Mouse (Mus musculus): Measurements from ENCODE around the gene Prdm5. TPM values are rescaled to one million over a fixed set of nuclear protein-coding genes. Genes with fewer than 3 reads are reported as not detected.

The Prdm5 gene
- polyA plus RNA-seq, 2 experiments: 26.0 to 26.4 TPM

GRCm38 (mm10) chr6:65828656-65829055 is 49.9 kb downstream of the Prdm5 start:
- no peak for ATAC-seq (ENCODE audit: low FRiP score, low read depth)

GRCm38 (mm10) chr6:65831443-65831842 is 52.7 kb downstream of the Prdm5 start:
- H3K9me3 ChIP-seq (ENCODE audit: control insufficient read depth, low read length): no peaks in the 10 kb centered on the region
- no peaks in the 10 kb centered on the region; the same call in 1 of the 2 replicates for H3K4me1 ChIP-seq (ENCODE audit: control insufficient read depth, insufficient read depth, low read length)
- H3K4me3 ChIP-seq (replicated peaks; ENCODE audit: low read length): no peak overlapping the region
- H3K9ac ChIP-seq (ENCODE audit: low read depth, low read length, severe bottlenecking): no peak overlapping the region
- H3K27ac ChIP-seq (replicated peaks; ENCODE audit: low read depth, low read length): no peak overlapping the region
- no peaks in the 10 kb centered on the region for H3K27me3 ChIP-seq (ENCODE audit: control insufficient read depth, insufficient read depth, low read length)
- no peak for TF ChIP-seq POLR2A (IDR thresholded peaks at IDR 0.05; ENCODE audit: borderline replicate concordance, extremely low read depth, insufficient read depth, insufficient read length)
- peaks cover 3% of the 10 kb centered on the region for H3K36me3 ChIP-seq (ENCODE audit: control insufficient read depth, insufficient read depth, low read length)
- ATAC-seq (ENCODE audit: low FRiP score, low read depth) (0 out of 2 replicates have a peak, but pooled peaks have one; percentile 4), DNase-seq (ENCODE audit: low spot score) (peak; percentile 22)
- WGBS: 43% methylated on average over 5 of the region's 5 CpGs
- no peak overlapping the region for H3K4me2 ChIP-seq (replicated peaks; ENCODE audit: low read depth, low read length, severe bottlenecking)

More at GRCm38 (mm10) chr6:65828656-65829055, 49.9 kb downstream of the Prdm5 start:
- Histone ChIP-seq H3K9me3 (ENCODE audit: control insufficient read depth, low read length) (no peaks in the 10 kb centered on the region), H3K36me3 (ENCODE audit: control insufficient read depth, insufficient read depth, low read length) (no peaks in the 10 kb centered on the region; the same call in none of the 2 replicates), H3K27ac (replicated peaks; ENCODE audit: low read depth, low read length) (no peak overlapping the region), H3K4me1 (ENCODE audit: control insufficient read depth, insufficient read depth, low read length) (no peaks in the 10 kb centered on the region; the same call in 1 of the 2 replicates), H3K9ac (ENCODE audit: low read depth, low read length, severe bottlenecking) (no peak overlapping the region), H3K27me3 (ENCODE audit: control insufficient read depth, insufficient read depth, low read length) (no peaks in the 10 kb centered on the region), H3K4me3 (replicated peaks; ENCODE audit: low read length) (no peak overlapping the region), H3K4me2 (replicated peaks; ENCODE audit: low read depth, low read length, severe bottlenecking) (no peak overlapping the region)
- WGBS: 73% methylated on average over 1 of the region's 1 CpGs
- no peak for TF ChIP-seq POLR2A (IDR thresholded peaks at IDR 0.05; ENCODE audit: borderline replicate concordance, extremely low read depth, insufficient read depth, insufficient read length)
- DNase-seq (ENCODE audit: low spot score): no peak

- no peak overlapping the region for H3K27ac ChIP-seq (replicated peaks; ENCODE audit: low read depth, low read length)
- H3K4me2 ChIP-seq (replicated peaks; ENCODE audit: low read depth, low read length, severe bottlenecking): no peak overlapping the region
- no peak overlapping the region for H3K4me3 ChIP-seq (replicated peaks; ENCODE audit: low read length)
- 0 out of 2 replicates have a peak, but pooled peaks have one; percentile 19 for ATAC-seq (ENCODE audit: low FRiP score, low read depth)
- H3K27me3 ChIP-seq (ENCODE audit: control insufficient read depth, insufficient read depth, low read length): no peaks in the 10 kb centered on the region
- H3K9me3 ChIP-seq (ENCODE audit: control insufficient read depth, low read length): peaks cover 5% of the 10 kb centered on the region; the same call in 1 of the 2 replicates
- no peaks in the 10 kb centered on the region; the same call in 1 of the 2 replicates for H3K4me1 ChIP-seq (ENCODE audit: control insufficient read depth, insufficient read depth, low read length)
- no peak overlapping the region for H3K9ac ChIP-seq (ENCODE audit: low read depth, low read length, severe bottlenecking)
- 60% methylated on average over 4 of the region's 4 CpGs for WGBS
- TF ChIP-seq POLR2A (IDR thresholded peaks at IDR 0.05; ENCODE audit: borderline replicate concordance, extremely low read depth, insufficient read depth, insufficient read length): no peak
- H3K36me3 ChIP-seq (ENCODE audit: control insufficient read depth, insufficient read depth, low read length): peaks cover 3% of the 10 kb centered on the region
- peak; percentile 28 for DNase-seq (ENCODE audit: low spot score)
Measured at GRCm38 (mm10) chr6:65834013-65834412, 55.2 kb downstream of the Prdm5 start.

GRCm38 (mm10) chr6:65842579-65842978 is 63.8 kb downstream of the Prdm5 start:
- Histone ChIP-seq H3K27ac (replicated peaks; ENCODE audit: low read depth, low read length) (no peak overlapping the region), H3K4me3 (replicated peaks; ENCODE audit: low read length) (no peak overlapping the region), H3K36me3 (ENCODE audit: control insufficient read depth, insufficient read depth, low read length) (no peaks in the 10 kb centered on the region), H3K4me1 (ENCODE audit: control insufficient read depth, insufficient read depth, low read length) (no peaks in the 10 kb centered on the region), H3K9ac (ENCODE audit: low read depth, low read length, severe bottlenecking) (no peak overlapping the region), H3K27me3 (ENCODE audit: control insufficient read depth, insufficient read depth, low read length) (no peaks in the 10 kb centered on the region), H3K4me2 (replicated peaks; ENCODE audit: low read depth, low read length, severe bottlenecking) (no peak overlapping the region), H3K9me3 (ENCODE audit: control insufficient read depth, low read length) (peaks cover under 1% of the 10 kb centered on the region; the same call in 1 of the 2 replicates)
- DNase-seq (ENCODE audit: low spot score) (no peak), ATAC-seq (ENCODE audit: low FRiP score, low read depth) (no peak)
- TF ChIP-seq POLR2A (IDR thresholded peaks at IDR 0.05; ENCODE audit: borderline replicate concordance, extremely low read depth, insufficient read depth, insufficient read length): no peak
- 95% methylated on average over 4 of the region's 4 CpGs for WGBS

GRCm38 (mm10) chr6:65849127-65849526 is 70.3 kb downstream of the Prdm5 start:
- no peak overlapping the region for H3K4me2 ChIP-seq (replicated peaks; ENCODE audit: low read depth, low read length, severe bottlenecking)
- TF ChIP-seq POLR2A (IDR thresholded peaks at IDR 0.05; ENCODE audit: borderline replicate concordance, extremely low read depth, insufficient read depth, insufficient read length): no peak
- H3K9me3 ChIP-seq (ENCODE audit: control insufficient read depth, low read length): no peaks in the 10 kb centered on the region
- no peak overlapping the region for H3K9ac ChIP-seq (ENCODE audit: low read depth, low read length, severe bottlenecking)
- no peaks in the 10 kb centered on the region for H3K27me3 ChIP-seq (ENCODE audit: control insufficient read depth, insufficient read depth, low read length)
- 67% methylated on average over 4 of the region's 4 CpGs for WGBS
- H3K4me3 ChIP-seq (replicated peaks; ENCODE audit: low read length): no peak overlapping the region
- peaks cover 5% of the 10 kb centered on the region for H3K4me1 ChIP-seq (ENCODE audit: control insufficient read depth, insufficient read depth, low read length)
- H3K36me3 ChIP-seq (ENCODE audit: control insufficient read depth, insufficient read depth, low read length): no peaks in the 10 kb centered on the region
- H3K27ac ChIP-seq (replicated peaks; ENCODE audit: low read depth, low read length): no peak overlapping the region
- ATAC-seq (ENCODE audit: low FRiP score, low read depth) (no peak), DNase-seq (ENCODE audit: low spot score) (no peak)
